Mouse (Mus musculus) left cerebral cortex, postnatal 4 days (tissue): ENCODE data around the gene Edil3. TPM values are rescaled to one million over a fixed set of nuclear protein-coding genes. Genes with fewer than 3 reads are reported as not detected.

Experiments
- DNase-seq: peaks from one replicate; pipeline ENCODE4 v3.0.0-alpha.2; 2022
- intact Hi-C: fragments of 180-260 bp; cut with DNase I; formaldehyde crosslinking; loops from one replicate; pipeline ENCODE4 v1.15.1; 2025
- total RNA-seq, 2 experiments: library from RNA; stranded (reverse); gene quantifications; 2 replicates each; pipeline ENCODE4 v1.2.3; 2021

The Edil3 gene
- total RNA-seq, 2 experiments from 2014 or later, result 64.7 to 71.7 TPM

- intact Hi-C loops, result no loop called here
- DNase-seq, result no peak
Observed at GRCm38 (mm10) chr13:89199275-89199674, 378.0 kb downstream of the Edil3 start.

- DNase-seq, result no peak
- intact Hi-C loops, result no loop called here
Observed at GRCm38 (mm10) chr13:89238104-89238503, 416.8 kb downstream of the Edil3 start.

- intact Hi-C loops, result no loop called here
- DNase-seq, result no peak
Observed at GRCm38 (mm10) chr13:89253990-89254642, 432.8 kb downstream of the Edil3 start.

- intact Hi-C loops, result no loop called here
- no peak for DNase-seq
Observed at GRCm38 (mm10) chr13:89256906-89257305, 435.6 kb downstream of the Edil3 start.

GRCm38 (mm10) chr13:89286696-89287305 lies 465.5 kb downstream of the Edil3 start:
- intact Hi-C loops, result no loop called here
- no peak for DNase-seq

GRCm38 (mm10) chr13:89288201-89288600 lies 466.9 kb downstream of the Edil3 start:
- intact Hi-C loops, result no loop called here
- no peak for DNase-seq

GRCm38 (mm10) chr13:89321155-89321554 lies 499.9 kb downstream of the Edil3 start:
- no peak for DNase-seq
- intact Hi-C loops, result no loop called here

- intact Hi-C loops, result no loop called here
- DNase-seq, result no peak
Observed at GRCm38 (mm10) chr13:89324282-89324681, 503.0 kb downstream of the Edil3 start.

- intact Hi-C loops, result no loop called here
Observed at GRCm38 (mm10) chr13:89334494-89334893, 513.2 kb downstream of the Edil3 start.

GRCm38 (mm10) chr13:89335908-89336579 lies 514.8 kb downstream of the Edil3 start:
- intact Hi-C loops, result no loop called here
- DNase-seq, result no peak

More at GRCm38 (mm10) chr13:89334494-89334893, 513.2 kb downstream of the Edil3 start:
- peak; percentile 13 for DNase-seq

- intact Hi-C loops, result no loop called here
- peak; percentile 16 for DNase-seq
Observed at GRCm38 (mm10) chr13:89339055-89339454, 517.8 kb downstream of the Edil3 start.

- intact Hi-C loops, result no loop called here
- DNase-seq, result no peak
Observed at GRCm38 (mm10) chr13:89339776-89340175, 518.5 kb downstream of the Edil3 start.

- peak; percentile 13 for DNase-seq
- intact Hi-C loops, result no loop called here
Observed at GRCm38 (mm10) chr13:89355234-89355633, 534.0 kb downstream of the Edil3 start.

GRCm38 (mm10) chr13:89358407-89358806 lies 537.1 kb downstream of the Edil3 start:
- intact Hi-C loops, result no loop called here
- no peak for DNase-seq

- intact Hi-C loops, result no loop called here
- no peak for DNase-seq
Observed at GRCm38 (mm10) chr13:89362274-89362673, 541.0 kb downstream of the Edil3 start.

- intact Hi-C loops, result no loop called here
- DNase-seq, result no peak
Observed at GRCm38 (mm10) chr13:89371253-89371652, 550.0 kb downstream of the Edil3 start.

GRCm38 (mm10) chr13:89371656-89372240 lies 550.5 kb downstream of the Edil3 start:
- DNase-seq, result no peak
- intact Hi-C loops, result no loop called here
